Mouse (Mus musculus): Measurements from ENCODE around the gene Ehhadh.

DNA sequence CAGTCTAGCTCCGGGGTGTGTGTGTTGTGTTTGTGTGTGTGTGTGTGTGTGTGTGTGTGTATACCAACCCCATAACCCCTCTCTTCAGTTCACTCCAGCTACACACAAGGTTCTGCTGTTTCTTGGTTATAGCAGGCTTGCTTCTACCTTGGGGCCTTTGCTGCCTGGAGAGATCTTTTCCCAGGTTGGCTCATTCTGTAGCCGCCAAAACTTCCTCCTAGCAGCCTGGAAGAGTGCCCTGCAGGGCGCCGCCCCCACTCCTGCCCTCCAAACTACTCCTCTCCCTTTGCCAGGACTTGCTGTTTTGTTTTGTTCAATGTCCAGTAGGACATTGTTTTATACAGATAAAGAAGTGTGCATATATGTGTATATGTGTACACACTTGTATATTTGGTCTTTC, 40.0 kb upstream of the Ehhadh start:
- TF ChIP-seq CTCF (IDR thresholded peaks at IDR 0.05; ENCODE audit: low read depth): no peak
- TF ChIP-seq EP300 (IDR thresholded peaks at IDR 0.05; ENCODE audit: low read depth): no peak
